Mouse (Mus musculus) mouse embryonic stem cell (cell line): Measurements from ENCODE around the gene Gna14.

Experiments used
- in situ Hi-C, 2 experiments: fragments of 300-500 bp; cut with MboI; formaldehyde crosslinking; loops; 1 replicate in 1 of 2; 3 replicates in 1 of 2; pipeline ENCODE4 v1.14.3; 2019 to 2020; ENCODE audit warnings: low sequenced_read_pairs in 2 of 2, low pct_unique_long_range_greater_than_20kb in 1 of 2, mixed read lengths in 1 of 2; ENCODE audit not compliant: unreplicated experiment in 1 of 2

Gene Gna14

DNA sequence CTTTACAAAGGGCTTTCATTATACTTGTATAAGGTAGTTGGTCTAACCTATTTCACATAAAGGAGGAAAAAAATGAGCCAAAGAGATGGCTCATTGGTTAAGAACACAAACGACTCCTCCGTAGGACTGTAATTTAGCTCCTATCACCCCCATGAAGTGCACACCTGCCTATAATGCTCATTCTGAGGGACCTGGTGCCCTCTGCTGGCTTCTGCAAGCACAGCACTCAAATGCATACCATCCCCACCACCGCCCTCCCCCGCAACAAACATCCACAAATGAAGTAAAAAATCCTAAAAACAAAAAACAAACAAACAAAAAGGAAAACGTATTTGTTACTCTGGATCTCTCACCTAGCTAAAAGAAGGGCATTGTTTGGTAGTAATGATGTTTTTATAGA lies 122.4 kb downstream of the Gna14 start:
- in situ Hi-C loops = loop anchor here (10.0 to 25.0 kb wide), 3 partner anchors 123 to 493 kb away; partner anchors contain the start of gene Gna14 (in 1 of the 2)

- in situ Hi-C loops = loop anchor here (10.0 to 25.0 kb wide), 3 partner anchors 124 to 494 kb away; partner anchors contain the start of gene Gna14 (in 1 of the 2)
These were observed 123.0 kb downstream of the Gna14 start for GRCm38 (mm10) chr19:16558570-16558969.

- in situ Hi-C loops = loop anchor here (10.0 to 25.0 kb wide), 3 partner anchors 125 to 495 kb away; partner anchors contain the start of gene Gna14 (in 1 of the 2)
These were observed 123.8 kb downstream of the Gna14 start for GRCm38 (mm10) chr19:16559243-16559896.

GRCm38 (mm10) chr19:16562676-16563075 lies 127.1 kb downstream of the Gna14 start:
- in situ Hi-C loops = loop anchor here (10.0 to 25.0 kb wide), 2 partner anchors 198 to 200 kb away; no protein-coding TSS in a partner anchor

DNA sequence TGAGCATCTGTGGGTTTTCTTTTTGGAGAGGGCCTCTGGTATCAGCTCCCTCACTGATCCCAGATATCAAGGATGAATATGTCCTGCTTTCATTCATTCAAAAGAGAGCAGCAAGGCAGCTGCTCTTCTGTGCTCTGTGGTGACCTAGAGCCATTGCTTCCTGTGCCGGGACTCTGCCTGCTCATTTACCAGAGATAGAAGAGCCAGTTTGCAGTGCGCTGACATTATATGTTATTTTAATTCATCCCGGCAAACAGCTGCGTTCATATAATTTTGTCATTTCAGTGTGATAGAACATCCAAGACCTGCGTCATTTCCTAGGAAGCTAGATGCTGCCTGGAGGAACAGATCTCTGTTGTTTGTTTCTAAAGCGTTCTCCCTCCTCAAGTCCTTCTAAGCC lies 141.2 kb downstream of the Gna14 start:
- in situ Hi-C loops = no loop called here

GRCm38 (mm10) chr19:16579656-16580260 lies 144.2 kb downstream of the Gna14 start:
- in situ Hi-C loops = no loop called here

GRCm38 (mm10) chr19:16580501-16580900 lies 144.9 kb downstream of the Gna14 start:
- in situ Hi-C loops = no loop called here

- in situ Hi-C loops = no loop called here
These were observed 149.0 kb downstream of the Gna14 start for GRCm38 (mm10) chr19:16584546-16584945.

DNA sequence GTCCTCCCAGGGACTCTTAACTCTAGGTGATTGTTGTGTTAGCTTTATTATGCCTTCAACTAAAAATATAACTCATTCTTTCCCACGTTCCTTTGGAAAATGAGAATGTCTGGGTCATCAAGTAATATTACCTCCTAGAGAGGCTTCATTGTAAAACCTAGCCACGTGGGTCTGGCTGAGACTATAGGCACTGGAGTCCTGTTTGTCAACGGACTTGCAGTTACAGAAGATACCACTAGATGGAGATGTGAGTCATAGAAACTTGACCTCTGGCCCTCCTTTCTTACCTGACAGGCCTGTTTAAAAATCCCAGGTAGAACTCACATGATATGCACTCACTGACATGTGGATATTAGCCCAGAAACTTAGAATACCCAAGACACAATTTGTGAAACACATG lies 149.8 kb downstream of the Gna14 start:
- in situ Hi-C loops = no loop called here

DNA sequence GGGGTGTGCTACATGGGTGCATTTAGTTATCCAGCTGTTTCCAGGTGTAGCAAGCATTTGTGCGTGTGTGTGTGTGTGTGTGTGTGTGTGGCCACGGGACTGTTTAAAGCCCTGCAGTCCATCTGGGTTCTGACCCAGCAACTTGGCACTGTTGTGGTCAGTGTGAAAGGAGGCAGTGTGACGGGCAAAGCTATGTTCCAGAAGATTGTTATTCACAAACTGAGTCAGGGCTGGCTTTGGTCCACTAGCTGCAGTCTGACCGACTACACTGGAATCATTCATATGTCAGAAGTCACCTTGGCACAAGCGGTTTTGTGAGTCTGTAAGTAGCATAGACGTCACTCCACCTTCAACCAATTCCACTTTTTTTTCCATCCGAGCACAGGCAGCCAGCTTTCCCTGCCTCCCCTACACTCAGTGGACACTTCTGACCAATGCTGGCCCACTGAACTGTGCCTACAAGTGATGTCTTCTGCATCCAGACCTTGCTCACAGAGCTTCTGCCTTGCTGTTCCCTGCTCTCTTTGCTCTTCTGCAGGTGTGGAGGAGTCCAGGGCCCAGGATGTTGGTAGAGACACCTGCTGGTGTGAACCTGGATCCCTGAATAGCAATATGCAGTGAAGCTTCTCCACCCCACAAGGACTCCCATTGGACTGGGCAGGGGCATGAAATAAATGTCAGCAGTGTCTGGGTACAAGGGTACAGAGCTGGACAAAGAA lies 157.9 kb downstream of the Gna14 start:
- in situ Hi-C loops = loop anchor here in 1 of 2 experiments (10.0 kb wide), 1 partner anchor 229 kb away; no protein-coding TSS in a partner anchor

DNA sequence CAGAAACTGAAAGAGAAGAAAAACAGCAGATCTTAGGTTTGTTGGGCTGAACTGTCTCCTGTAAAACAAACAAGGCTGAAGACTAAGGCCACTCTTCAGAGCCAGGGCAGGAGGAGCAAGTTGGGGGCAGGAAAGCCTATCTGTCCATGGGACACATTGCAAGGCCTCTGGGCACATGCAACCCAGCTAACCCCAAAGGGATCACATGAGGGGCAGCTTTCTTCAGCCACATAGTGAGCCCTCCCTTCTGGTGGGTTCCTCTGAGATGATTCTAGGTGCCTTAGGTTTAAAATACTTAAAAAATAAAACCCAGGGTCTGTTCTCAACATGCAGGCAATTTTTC lies 158.4 kb downstream of the Gna14 start:
- in situ Hi-C loops = loop anchor here in 1 of 2 experiments (10.0 kb wide), 1 partner anchor 229 kb away; no protein-coding TSS in a partner anchor

- in situ Hi-C loops = loop anchor here in 1 of 2 experiments (10.0 kb wide), 1 partner anchor 232 kb away; no protein-coding TSS in a partner anchor
These were observed 161.7 kb downstream of the Gna14 start for GRCm38 (mm10) chr19:16597216-16597615.

DNA sequence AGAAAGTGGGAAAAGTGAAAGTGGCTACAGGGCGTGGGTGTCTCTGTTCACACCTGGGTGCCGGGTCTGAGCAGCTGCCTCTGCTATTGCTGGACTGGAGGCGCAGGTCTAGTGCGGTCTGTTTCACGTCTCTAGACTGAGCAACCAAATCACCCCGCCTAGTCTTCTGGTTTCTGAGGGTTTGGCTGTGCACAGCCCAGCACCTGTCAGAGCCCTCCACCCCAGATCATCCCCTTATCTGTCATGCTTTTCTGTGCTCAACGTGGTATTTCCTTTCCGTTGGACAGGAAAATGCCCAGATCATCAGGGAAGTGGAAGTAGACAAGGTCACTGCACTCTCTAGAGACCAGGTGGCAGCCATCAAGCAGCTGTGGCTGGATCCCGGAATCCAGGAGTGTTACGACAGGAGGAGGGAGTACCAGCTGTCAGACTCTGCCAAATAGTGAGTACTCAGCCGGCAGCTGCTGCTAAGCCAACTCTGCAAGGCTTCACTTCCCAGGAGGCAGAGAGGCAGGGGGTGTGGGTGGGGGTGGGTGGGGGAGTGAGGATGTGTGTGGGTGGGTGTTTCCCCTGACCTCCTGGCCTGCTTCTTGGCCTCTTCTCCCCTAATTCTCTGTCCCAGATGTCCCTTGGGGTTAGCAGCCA lies 163.2 kb downstream of the Gna14 start:
- in situ Hi-C loops = loop anchor here in 1 of 2 experiments (10.0 kb wide), 1 partner anchor 234 kb away; no protein-coding TSS in a partner anchor

GRCm38 (mm10) chr19:16599298-16599970 lies 163.9 kb downstream of the Gna14 start:
- in situ Hi-C loops = loop anchor here in 1 of 2 experiments (10.0 kb wide), 1 partner anchor 235 kb away; no protein-coding TSS in a partner anchor

- in situ Hi-C loops = no loop called here
These were observed 166.5 kb downstream of the Gna14 start for GRCm38 (mm10) chr19:16602026-16602425.

DNA sequence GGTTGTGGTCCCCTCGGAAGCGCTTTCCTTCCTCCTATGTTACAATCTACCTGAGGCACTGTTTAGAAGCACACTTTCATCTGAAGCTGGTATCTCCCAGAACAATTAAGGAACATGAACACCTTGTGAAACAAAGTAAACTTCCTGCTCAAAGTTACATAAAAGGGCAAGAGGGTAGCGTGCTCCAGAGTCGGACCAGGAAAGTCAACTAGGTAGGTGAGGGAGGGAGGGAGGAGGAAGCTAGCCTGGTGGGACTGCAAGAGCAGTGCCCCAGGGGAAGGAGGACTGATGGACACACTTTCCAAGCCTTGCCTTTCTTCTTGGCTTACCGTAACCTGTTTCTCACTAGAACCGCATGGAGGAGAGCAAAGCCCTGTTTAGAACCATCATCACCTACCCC lies 172.1 kb downstream of the Gna14 start:
- in situ Hi-C loops = no loop called here

DNA sequence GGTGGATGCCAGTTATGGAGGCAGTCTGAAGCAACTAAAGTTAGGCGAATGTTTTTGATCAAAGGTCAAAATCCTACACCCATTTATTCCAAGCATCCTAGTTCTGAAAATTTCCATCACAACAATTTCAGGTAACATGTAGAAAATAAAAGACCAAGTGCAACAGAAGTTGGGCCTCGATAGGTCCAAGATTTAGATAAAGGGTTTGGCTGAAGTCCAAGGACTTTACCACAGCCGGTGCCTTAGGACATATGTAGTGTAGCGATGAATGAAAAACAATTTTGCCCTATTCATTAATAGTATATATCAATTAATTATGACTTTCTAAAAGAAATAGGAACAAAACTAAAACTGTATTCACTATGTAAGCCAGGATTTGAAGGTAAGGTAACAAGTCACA lies 187.6 kb downstream of the Gna14 start:
- in situ Hi-C loops = no loop called here

DNA sequence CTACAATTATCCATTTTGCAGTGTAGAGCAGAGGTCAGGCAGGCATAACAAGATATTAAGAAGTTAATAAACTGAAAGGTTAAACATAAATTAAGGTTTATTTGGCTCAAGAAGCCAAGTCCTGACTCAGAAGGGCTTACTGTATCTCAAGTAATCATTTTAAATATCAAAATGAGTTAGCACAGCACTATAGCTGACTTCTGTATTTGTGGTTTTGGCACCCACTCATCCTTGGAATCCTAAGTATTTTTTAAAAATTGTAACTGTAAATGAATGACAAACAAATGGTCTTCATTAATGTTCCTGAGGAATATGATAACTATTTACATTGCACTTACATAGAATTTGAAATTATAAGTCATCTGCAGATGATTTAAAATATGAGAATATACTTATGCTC lies 189.4 kb downstream of the Gna14 start:
- in situ Hi-C loops = no loop called here
